Mouse (Mus musculus): ENCODE results near the gene Chn1. TPM values are rescaled to one million over a fixed set of nuclear protein-coding genes. Genes with fewer than 3 reads are reported as not detected.

The Chn1 gene
- total and polyA plus RNA-seq, 3 experiments, result 4.2 to 17.0 (median 9.9) TPM

GRCm38 (mm10) chr2:73604579-73604978 is 170.6 kb downstream of the Chn1 start:
- Histone ChIP-seq H3K4me1 (ENCODE audit: control insufficient read depth in 1 of 2, insufficient read depth in 2 of 2) (peaks cover 4 to 24% of the 10 kb centered on the region in 2 experiments; a peak in 3 of 4 replicates), H3K27ac (ENCODE audit: insufficient read depth, low read depth) (no peak overlapping the region), H3K27me3 (replicated peaks) (no peaks in the 10 kb centered on the region), H3K4me2 (ENCODE audit: insufficient read depth, low read depth, poor library complexity, severe bottlenecking) (no peak overlapping the region), H3K9me3 (replicated peaks; ENCODE audit: low read length) (no peaks in the 10 kb centered on the region), H3K9ac (ENCODE audit: insufficient read depth, low read depth) (no peak overlapping the region), H3K4me3 (replicated peaks in 1 of 3; ENCODE audit: low read depth in 2 of 3, low read length in 2 of 3, poor library complexity in 1 of 3) (no peak overlapping the region), H3K79me2 (replicated peaks; ENCODE audit: control insufficient read depth, extremely low read depth, insufficient read depth, poor library complexity, severe bottlenecking) (no peaks in the 10 kb centered on the region), H3K36me3 (replicated peaks in 1 of 2; ENCODE audit: control insufficient read depth in 1 of 2, insufficient read depth in 1 of 2, low read length in 1 of 2) (no peaks in the 10 kb centered on the region)
- dilution Hi-C loops (cut with MboI; ENCODE audit: extremely low pct_ligation_motif_present, extremely low pct_unique_long_range_greater_than_20kb, low sequenced_read_pairs), result no loop called here
- no peak for DNase-seq (ENCODE audit: extremely low read depth)
- in situ Hi-C loops (cut with MboI; ENCODE audit: low pct_ligation_motif_present, low pct_unique_long_range_greater_than_20kb, low sequenced_read_pairs), result no loop called here
- TF ChIP-seq JUND (conservative IDR thresholded peaks at IDR 0.05; ENCODE audit: low read depth, low read length) (no peak), SIN3A (IDR thresholded peaks at IDR 0.05; ENCODE audit: low read length) (no peak), ZC3H11A (IDR thresholded peaks at IDR 0.05; ENCODE audit: low read depth, low read length) (no peak), ZNF384 (IDR thresholded peaks at IDR 0.05; ENCODE audit: low read depth, low read length) (no peak), CHD1 (IDR thresholded peaks at IDR 0.05; ENCODE audit: low read depth, low read length) (no peak), GABPA (IDR thresholded peaks at IDR 0.05; ENCODE audit: insufficient replicate concordance, low read depth, low read length) (no peak), TCF12 (IDR thresholded peaks at IDR 0.05; ENCODE audit: low read depth, low read length) (no peak), KAT2A (IDR thresholded peaks at IDR 0.05; ENCODE audit: insufficient replicate concordance, low read length) (no peak), MAFK (IDR thresholded peaks at IDR 0.05; ENCODE audit: insufficient replicate concordance, low read length) (no peak), HCFC1 (IDR thresholded peaks at IDR 0.05; ENCODE audit: low read depth, low read length) (no peak), PAX5 (IDR thresholded peaks at IDR 0.05; ENCODE audit: low read length) (no peak), ZMIZ1 (IDR thresholded peaks at IDR 0.05; ENCODE audit: low read depth, low read length) (no peak), MEF2A (IDR thresholded peaks at IDR 0.05; ENCODE audit: borderline replicate concordance, low read depth, low read length) (no peak), EP300 (IDR thresholded peaks at IDR 0.05; ENCODE audit: low read length) (no peak)

- in situ Hi-C loops (cut with MboI; ENCODE audit: low pct_ligation_motif_present, low pct_unique_long_range_greater_than_20kb, low sequenced_read_pairs) (no loop called here), dilution Hi-C loops (cut with MboI; ENCODE audit: extremely low pct_ligation_motif_present, extremely low pct_unique_long_range_greater_than_20kb, low sequenced_read_pairs) (no loop called here)
- no peaks in the 10 kb centered on the region for H3K79me2 ChIP-seq (replicated peaks; ENCODE audit: control insufficient read depth, extremely low read depth, insufficient read depth, poor library complexity, severe bottlenecking)
- no peak overlapping the region for H3K4me2 ChIP-seq (ENCODE audit: insufficient read depth, low read depth, poor library complexity, severe bottlenecking)
- H3K36me3 ChIP-seq (replicated peaks in 1 of 2; ENCODE audit: control insufficient read depth in 1 of 2, insufficient read depth in 1 of 2, low read length in 1 of 2), result no peaks in the 10 kb centered on the region
- no peak overlapping the region for H3K27ac ChIP-seq (ENCODE audit: insufficient read depth, low read depth)
- no peak for DNase-seq (ENCODE audit: extremely low read depth)
- H3K27me3 ChIP-seq (replicated peaks), result no peaks in the 10 kb centered on the region
- no peaks in the 10 kb centered on the region for H3K9me3 ChIP-seq (replicated peaks; ENCODE audit: low read length)
- peaks cover 4 to 15% of the 10 kb centered on the region in 2 experiments; a peak in 3 of 4 replicates for H3K4me1 ChIP-seq (ENCODE audit: control insufficient read depth in 1 of 2, insufficient read depth in 2 of 2)
- no peak overlapping the region for H3K9ac ChIP-seq (ENCODE audit: insufficient read depth, low read depth)
- TF ChIP-seq NRF1 (IDR thresholded peaks at IDR 0.05; ENCODE audit: low read depth, low read length), result no peak
- TF ChIP-seq ZNF384 (IDR thresholded peaks at IDR 0.05; ENCODE audit: low read depth, low read length), result no peak
- TF ChIP-seq E2F4 (IDR thresholded peaks at IDR 0.05; ENCODE audit: insufficient replicate concordance, low read depth, low read length), result no peak
- TF ChIP-seq EP300 (IDR thresholded peaks at IDR 0.05; ENCODE audit: low read length), result no peak
- no peak for TF ChIP-seq MXI1 (IDR thresholded peaks at IDR 0.05; ENCODE audit: low read depth, low read length)
- no peak for TF ChIP-seq TCF12 (IDR thresholded peaks at IDR 0.05; ENCODE audit: low read depth, low read length)
- no peak for TF ChIP-seq JUND (conservative IDR thresholded peaks at IDR 0.05; ENCODE audit: low read depth, low read length)
- no peak for TF ChIP-seq USF2 (conservative IDR thresholded peaks at IDR 0.05; ENCODE audit: low read depth, low read length)
- no peak for TF ChIP-seq TBP (conservative IDR thresholded peaks at IDR 0.05; ENCODE audit: low read depth, low read length)
- no peak for TF ChIP-seq CTCF (conservative IDR thresholded peaks at IDR 0.05 in 1 of 2, IDR thresholded peaks at IDR 0.05 in 1 of 2; ENCODE audit: low read depth in 2 of 2, low read length in 2 of 2)
- TF ChIP-seq SIN3A (IDR thresholded peaks at IDR 0.05; ENCODE audit: low read length), result no peak
- TF ChIP-seq ETS1 (conservative IDR thresholded peaks at IDR 0.05; ENCODE audit: low read depth, low read length), result no peak
- no peak for TF ChIP-seq UBTF (IDR thresholded peaks at IDR 0.05; ENCODE audit: low read depth, low read length)
- TF ChIP-seq GABPA (IDR thresholded peaks at IDR 0.05; ENCODE audit: insufficient replicate concordance, low read depth, low read length), result no peak
- no peak for TF ChIP-seq CHD1 (IDR thresholded peaks at IDR 0.05; ENCODE audit: low read depth, low read length)
- no peak for TF ChIP-seq SMC3 (IDR thresholded peaks at IDR 0.05; ENCODE audit: low read depth, low read length)
- no peak for TF ChIP-seq KAT2A (IDR thresholded peaks at IDR 0.05; ENCODE audit: insufficient replicate concordance, low read length)
- H3K4me3 ChIP-seq (replicated peaks in 1 of 3; ENCODE audit: low read depth in 2 of 3, low read length in 2 of 3, poor library complexity in 1 of 3), result no peak overlapping the region
These were observed 174.5 kb downstream of the Chn1 start for GRCm38 (mm10) chr2:73600650-73601049.
